Mouse (Mus musculus) neural tube, embryonic 10.5 days (tissue): ENCODE results near the gene Il25.
"Not testable (repeated sequence)": the region's sequence is repeated elsewhere in the genome, so short reads cannot be mapped to it uniquely, and the experiment has no call there.

Source experiments
- DNase-seq: peaks from one replicate; pipeline ENCODE4 v3.0.0-alpha.2; 2017; ENCODE audit warnings: low spot score; ENCODE audit errors: extremely low spot score

Gene Il25

GRCm38 (mm10) chr14:54926401-54927158 lies 5.9 kb upstream of the Il25 start:
- peak; percentile 87 for DNase-seq

DNA sequence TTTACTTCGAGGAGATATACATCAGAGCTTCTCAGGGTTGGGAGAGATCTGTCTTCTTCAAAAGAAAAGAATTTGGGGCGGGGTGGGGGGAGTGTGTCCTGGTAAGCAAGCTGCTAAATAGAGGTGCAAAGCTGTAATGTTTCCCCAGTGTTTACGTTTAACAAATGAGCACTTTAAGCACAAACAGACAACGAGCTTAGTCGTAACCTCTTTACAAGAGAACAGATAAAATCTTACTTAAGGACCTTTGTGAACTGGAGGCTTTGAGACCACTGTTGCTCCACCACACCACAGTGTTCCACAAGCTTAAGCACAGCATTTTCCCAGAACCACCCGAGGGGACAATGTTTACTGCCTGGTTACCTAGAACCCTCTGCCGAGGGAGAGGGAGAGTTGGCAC lies 5.2 kb upstream of the Il25 start:
- no peak for DNase-seq

GRCm38 (mm10) chr14:54929801-54930200 lies 2.7 kb upstream of the Il25 start:
- no peak for DNase-seq

DNA sequence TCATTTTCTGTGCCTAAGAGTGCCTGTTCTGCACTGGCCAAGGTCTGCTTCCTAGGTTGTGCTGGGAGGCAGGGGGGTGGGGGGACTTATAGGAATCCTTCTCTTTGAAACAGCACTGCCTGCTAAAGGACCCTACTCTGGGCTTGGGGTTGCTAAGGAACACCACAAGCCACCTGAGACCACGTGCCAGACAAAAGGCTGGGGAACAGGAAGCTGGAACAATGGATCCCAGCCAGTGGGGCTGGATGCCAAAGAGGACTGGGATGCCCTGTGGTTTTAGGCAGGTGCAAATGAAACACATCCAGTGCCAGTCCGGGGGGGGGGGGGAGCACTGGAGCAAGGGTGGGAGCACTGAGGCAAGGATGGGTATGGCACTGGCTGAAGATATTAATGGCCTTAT lies 2.1 kb upstream of the Il25 start:
- no peak for DNase-seq

GRCm38 (mm10) chr14:54935904-54936830 lies 3.7 kb downstream of the Il25 start, which contains the start of gene Cmtm5:
Cmtm5 (plus strand) TSS chr14:54936261.
- peak; percentile 23 for DNase-seq

DNA sequence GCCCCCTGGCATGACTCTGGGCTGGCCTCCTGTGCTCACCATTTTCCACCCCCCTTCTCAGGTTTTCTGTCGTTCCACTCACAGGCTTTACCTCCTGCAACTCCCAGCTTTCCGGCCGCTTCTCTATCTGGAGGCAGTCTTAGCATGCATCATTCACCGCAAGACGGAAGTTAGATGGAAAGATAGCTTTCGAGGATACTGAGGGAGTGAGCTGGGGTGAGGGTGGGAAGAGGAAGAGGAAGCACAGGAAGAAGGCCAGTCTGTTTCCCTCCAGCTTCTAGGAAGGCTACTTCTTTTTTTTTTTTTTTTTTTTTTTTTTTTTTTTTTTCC lies 4.3 kb downstream of the Il25 start:
- DNase-seq: peak; percentile 21

GRCm38 (mm10) chr14:54937361-54938182 lies 5.1 kb downstream of the Il25 start:
- no peak for DNase-seq

DNA sequence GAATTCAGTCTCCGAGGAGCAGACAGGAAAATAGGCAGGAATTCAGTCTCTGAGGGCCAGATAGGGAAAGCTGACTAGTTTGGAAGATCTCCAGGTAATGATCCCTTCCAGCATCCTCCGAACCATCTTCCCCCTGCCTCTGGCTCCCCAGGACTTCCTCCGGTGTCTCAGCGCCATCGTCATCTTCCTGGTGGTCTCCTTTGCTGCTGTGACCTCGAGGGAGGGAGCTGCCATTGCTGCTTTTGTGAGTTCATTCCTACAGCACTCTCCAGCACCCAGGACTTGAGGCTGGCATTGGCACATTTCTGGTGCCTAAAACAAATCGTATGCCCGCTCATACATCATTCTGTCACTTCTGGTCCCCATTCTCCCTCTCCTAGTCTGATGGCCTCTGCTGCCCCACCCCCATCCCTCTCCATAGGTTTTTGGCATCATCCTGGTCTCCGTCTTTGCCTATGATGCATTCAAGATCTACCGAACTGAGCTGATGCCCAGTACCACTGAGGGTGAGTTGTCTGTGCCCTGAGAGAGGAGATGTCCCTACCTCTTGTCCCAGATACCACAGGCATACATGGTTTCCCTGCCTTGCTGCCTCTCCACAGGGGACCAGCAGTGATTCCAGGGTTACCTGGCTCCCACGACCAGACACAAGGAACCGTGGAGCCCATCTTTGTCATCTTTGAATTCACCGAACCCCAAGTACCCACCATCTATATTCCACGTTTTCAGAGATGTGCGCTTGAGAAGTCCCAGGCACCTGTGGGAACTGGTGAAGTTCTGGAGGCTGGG lies 6.1 kb downstream of the Il25 start:
- no peak for DNase-seq

DNA sequence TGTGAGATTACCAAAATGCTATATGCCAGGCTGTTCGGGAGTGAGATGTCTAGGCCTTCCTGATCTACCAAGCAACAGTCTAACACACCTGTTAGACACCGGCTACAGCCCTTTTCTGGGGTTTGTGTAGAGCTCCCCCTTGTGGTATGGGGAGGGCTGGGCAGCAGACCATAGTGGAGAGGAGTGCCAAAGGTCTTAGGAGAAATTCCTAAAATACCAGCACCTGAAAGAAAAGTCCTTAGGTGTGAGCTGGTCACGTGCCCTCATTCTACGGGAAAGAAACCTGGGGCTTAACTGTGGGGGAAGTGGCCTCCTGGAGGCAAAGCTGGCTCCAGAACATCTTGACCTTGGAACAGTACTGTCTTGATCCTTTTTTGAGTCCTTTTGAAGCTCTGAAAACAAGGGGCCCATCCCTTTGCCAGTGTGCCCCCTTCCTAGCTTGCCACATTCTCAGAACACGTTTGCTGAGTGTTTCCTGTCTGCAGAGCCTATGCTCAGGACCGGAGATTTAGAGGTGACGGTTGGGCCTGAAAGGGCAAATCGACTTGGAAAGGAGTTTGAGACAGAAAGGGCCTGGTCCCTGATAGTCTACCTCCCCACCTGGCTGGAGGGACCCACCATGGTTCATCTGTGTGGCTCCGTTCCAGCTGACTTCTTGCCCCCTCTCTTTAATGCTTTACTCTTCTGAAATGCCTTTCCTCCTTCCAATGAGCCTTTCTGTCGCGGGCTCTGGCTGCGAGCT lies 7.1 kb downstream of the Il25 start:
- DNase-seq: peak; percentile 60

GRCm38 (mm10) chr14:54940176-54940530 lies 7.7 kb downstream of the Il25 start:
- no peak for DNase-seq

DNA sequence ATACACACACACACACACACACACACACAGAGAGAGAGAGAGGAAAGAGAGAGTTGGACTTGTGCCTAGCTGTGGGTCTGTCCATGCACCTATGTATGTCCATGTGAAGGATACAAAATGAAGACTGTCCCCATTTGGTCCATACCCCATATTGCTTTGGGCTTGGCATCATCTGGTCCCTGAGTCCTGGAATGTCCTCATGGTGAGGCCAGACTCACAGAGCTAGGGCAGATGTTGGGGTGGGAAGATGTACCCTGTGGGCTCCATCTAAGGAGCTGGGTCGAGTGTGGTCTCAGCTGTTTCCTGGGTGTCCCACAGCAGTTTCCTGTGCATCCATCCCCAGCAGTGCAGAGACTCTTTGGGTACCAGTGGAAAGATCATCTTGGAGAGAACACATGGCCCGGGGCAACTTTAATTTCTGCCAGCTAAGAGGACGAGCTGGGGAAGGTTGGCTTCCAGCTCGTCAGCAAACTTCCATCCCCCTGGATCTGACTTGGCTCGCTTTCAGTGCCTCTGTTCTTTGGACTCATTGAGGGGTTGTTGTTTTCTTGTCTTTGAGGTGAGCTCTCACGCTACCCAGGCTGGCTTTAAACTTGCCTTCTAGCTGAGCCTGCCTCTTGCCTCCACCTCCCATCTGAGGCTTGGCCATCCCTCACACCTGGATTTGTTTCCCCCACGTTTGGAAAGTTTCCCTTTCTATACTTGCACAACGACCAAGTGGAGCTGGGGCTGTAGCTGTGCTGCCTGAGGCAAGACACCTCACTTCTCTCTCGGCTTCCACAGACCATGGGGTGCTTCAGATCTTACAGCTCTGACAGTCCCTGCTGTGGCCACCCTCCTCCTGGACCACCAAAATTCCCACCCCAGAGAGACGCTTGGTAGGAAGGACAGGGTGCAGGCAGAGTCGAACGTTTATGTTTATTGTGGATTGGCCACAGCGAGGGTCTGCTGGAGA lies 8.8 kb downstream of the Il25 start:
- no peak for DNase-seq

GRCm38 (mm10) chr14:54942479-54942878 lies 10.0 kb downstream of the Il25 start:
- no peak for DNase-seq

- DNase-seq: no peak
Observed at GRCm38 (mm10) chr14:54943971-54944370, 11.5 kb downstream of the Il25 start.

- DNase-seq: no peak
Observed at GRCm38 (mm10) chr14:54944939-54945338, 12.4 kb downstream of the Il25 start.

DNA sequence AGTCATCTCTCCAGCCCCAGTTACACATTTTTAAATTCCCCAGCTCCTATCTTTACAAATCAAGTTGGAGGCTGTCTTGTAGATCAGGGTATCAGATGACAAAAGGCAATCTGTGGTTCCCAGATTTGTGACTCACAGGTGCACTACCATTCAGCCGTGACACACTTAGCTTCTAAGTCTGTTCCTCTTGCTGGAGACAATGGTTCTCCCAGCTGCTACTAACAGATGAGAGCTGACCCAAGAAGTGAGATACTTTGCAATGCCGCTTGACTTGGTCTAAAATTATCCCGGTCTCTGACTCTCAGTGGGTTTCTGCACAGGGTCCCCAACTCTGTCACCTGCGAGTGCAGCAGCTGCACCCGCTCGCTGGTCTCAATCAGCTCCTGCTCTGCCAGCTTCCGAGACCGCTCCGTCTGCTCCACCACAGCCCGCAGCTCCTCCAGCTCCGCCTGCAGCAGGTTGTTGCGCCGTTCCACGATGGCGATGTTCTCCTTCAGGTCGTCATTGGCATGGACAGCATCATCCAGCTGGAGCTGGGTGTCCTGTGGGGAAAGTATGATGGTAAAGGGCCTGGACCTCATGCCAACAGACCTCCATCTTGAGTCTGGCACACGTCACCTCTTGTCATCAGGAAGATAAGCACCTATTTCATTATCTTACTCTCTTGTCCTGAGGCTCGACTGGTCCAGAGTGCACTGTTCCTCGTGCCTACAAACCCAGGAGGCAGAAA lies 13.6 kb downstream of the Il25 start:
- DNase-seq: no peak

DNA sequence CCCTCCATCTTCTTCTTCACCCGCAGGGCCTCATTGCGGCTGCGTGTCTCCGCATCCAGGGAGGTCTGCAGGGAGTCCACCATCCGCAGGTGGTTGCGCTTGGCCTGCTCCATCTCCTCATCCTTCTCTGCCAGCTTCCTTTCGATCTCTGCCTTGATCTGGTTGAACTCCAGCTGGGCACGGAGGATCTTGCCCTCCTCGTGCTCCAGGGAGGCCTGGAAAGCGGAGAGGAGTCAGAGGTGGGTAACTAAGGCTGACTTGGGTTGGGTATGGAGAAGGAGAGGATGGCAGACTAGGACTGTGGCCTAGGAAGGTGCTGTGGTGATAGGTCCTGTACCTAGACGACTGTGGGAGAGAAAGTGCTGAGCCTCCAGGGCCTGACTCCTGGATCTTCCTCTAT lies 14.5 kb downstream of the Il25 start:
- not testable (repeated sequence) for DNase-seq

DNA sequence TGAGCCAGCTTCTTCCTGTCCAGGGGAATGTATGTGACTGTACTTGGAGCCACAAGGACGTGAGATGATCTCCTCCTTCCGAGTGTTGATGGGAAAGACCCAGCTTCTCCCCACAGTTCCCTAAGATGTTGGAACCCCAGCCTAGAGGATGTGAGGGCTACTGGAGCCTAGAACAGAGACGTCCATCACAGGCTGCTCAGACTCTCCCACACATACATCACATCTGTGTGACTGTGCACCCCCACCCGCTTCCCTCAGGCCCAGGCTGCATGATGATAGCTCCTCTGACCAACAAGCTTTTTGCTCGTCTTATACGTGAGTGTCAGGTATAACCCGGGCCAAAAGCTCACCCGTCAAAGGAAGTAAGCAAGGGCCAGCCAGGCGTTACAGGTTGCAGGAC lies 16.3 kb downstream of the Il25 start:
- no peak for DNase-seq

DNA sequence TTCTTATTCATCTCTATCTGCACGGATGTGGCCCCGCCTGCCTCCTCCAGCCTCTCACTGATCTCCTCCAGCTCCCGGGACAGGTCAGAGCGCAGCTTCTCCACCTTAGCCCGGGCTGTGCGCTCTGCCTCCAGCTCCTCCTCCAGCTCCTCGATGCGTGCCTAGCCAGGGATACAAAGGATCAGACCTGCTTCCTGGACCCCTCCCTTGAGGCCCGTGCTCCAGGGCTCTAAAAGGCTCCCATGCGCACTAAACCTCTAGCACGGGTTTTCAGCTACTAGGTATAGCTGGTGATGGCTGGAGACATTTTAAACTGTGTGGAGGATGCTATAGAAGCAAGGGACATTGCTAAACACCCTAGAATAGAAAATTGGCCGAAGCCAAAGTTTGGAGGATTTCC lies 18.0 kb downstream of the Il25 start:
- no peak for DNase-seq
